Comparison of ENCODE assay signal across 11 mouse cellular contexts in the genomic region with DNA sequence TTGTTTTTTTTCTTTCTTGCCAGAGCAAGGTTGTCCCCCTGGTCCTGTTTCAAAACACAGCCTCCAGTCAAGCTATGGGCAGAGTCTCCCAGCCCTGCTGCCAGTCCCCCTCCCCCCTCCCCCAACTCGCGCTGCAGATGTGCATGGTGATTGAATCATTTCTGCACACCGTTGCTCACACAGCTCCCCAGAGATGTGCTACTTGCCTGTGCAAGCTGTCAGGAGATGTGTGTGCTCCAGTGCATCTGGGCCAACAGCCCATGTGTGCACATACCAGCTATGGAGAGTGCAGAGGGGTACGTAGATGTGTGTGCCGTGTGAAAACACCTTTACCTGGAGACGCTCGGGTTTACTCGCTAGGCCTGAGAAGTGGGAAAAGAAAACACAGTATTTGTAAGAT.
DNase-seq lines count a peak whose midpoint lies in the region; ATAC-seq lines count a peak whose summit lies in the region.
"Had no signal": no experiment of that assay in that cellular context is flagged by ENCODE, and none has a peak within 500 bp of the region (broad histone marks: within the 10 kb centered on the region; RNA-seq: fewer than 3 reads in every experiment).

No protein-coding gene starts in this region.

- peaks cover 3% of the 10 kb centered on the region; the same call in 1 of the 2 replicates for H3K36me3 ChIP-seq in heart, embryonic 11.5 days (ENCODE audit: control insufficient read depth, insufficient read depth, low read length)
- peaks cover 75% of the 10 kb centered on the region for H3K36me3 ChIP-seq in midbrain, embryonic 10.5 days
- H3K36me3 ChIP-seq in midbrain, embryonic 11.5 days (ENCODE audit: control insufficient read depth, insufficient read depth, low read length) = peaks cover 2% of the 10 kb centered on the region
- peaks cover 58% of the 10 kb centered on the region for H3K36me3 ChIP-seq in limb, embryonic 13.5 days
- no peaks in the 10 kb centered on the region for H3K36me3 ChIP-seq in stomach, embryonic 16.5 days (ENCODE audit: control insufficient read depth, insufficient read depth, low read length)

- WGBS in heart, embryonic 11.5 days (ENCODE audit: insufficient replicate concordance) = 75% methylated on average over 8 of the region's 8 CpGs
- 74% methylated on average over 8 of the region's 8 CpGs for WGBS in midbrain, embryonic 10.5 days
- 64% methylated on average over 8 of the region's 8 CpGs for WGBS in midbrain, embryonic 11.5 days
- 46% methylated on average over 8 of the region's 8 CpGs for WGBS in limb, embryonic 13.5 days
- 57% methylated on average over 8 of the region's 8 CpGs for WGBS in stomach, embryonic 16.5 days

- DNase-seq in heart, postnatal 36 days = no peak
- no peak for DNase-seq in midbrain, embryonic 10.5 days (ENCODE audit: low spot score)
- no peak for DNase-seq in midbrain, embryonic 11.5 days (ENCODE audit: low spot score, missing footprints)
- DNase-seq in lung, postnatal 10 days = no peak
- DNase-seq in right cerebral cortex, postnatal 4 days = no peak
- DNase-seq: B cell, adult 2 months; liver, embryonic 13.5 days; retina, postnatal 1 day had no signal

- peak overlapping the region; percentile 43; the same call in 1 of the 2 replicates for H3K27ac ChIP-seq in heart, embryonic 11.5 days (ENCODE audit: low read depth, low read length)
- H3K27ac ChIP-seq in midbrain, embryonic 10.5 days (replicated peaks) = peak overlapping the region; percentile 34; the same call in 1 of the 2 replicates
- H3K27ac ChIP-seq in midbrain, embryonic 11.5 days (ENCODE audit: low read depth, low read length) = no peak overlapping the region
- H3K27ac ChIP-seq in limb, embryonic 13.5 days = peak overlapping the region; percentile 69
- H3K27ac ChIP-seq in stomach, embryonic 16.5 days (ENCODE audit: low read length) = peak overlapping the region; percentile 39
- H3K27ac ChIP-seq: liver, embryonic 13.5 days had no signal

- ATAC-seq in heart, embryonic 11.5 days (replicated peaks; ENCODE audit: insufficient number of reproducible peaks, low FRiP score, low TSS enrichment) = no peak
- no peak for ATAC-seq in midbrain, embryonic 11.5 days (ENCODE audit: low FRiP score)
- no peak for ATAC-seq in limb, embryonic 13.5 days (ENCODE audit: low FRiP score, low read depth)
- ATAC-seq in stomach, embryonic 16.5 days (ENCODE audit: insufficient read depth, low FRiP score) = no peak

- no peak overlapping the region for H3K9ac ChIP-seq in heart, embryonic 11.5 days (ENCODE audit: low read depth, low read length)
- no peak overlapping the region for H3K9ac ChIP-seq in midbrain, embryonic 11.5 days (ENCODE audit: low read length)
- peak overlapping the region; percentile 31; the same call in 1 of the 2 replicates for H3K9ac ChIP-seq in limb, embryonic 13.5 days
- H3K9ac ChIP-seq in stomach, embryonic 16.5 days (ENCODE audit: low read length) = no peak overlapping the region
- H3K9ac ChIP-seq: liver, embryonic 13.5 days had no signal

- H3K4me1 ChIP-seq in heart, embryonic 11.5 days (ENCODE audit: control insufficient read depth, insufficient read depth, low read length) = peaks cover 62% of the 10 kb centered on the region
- H3K4me1 ChIP-seq in midbrain, embryonic 10.5 days = peaks cover 45% of the 10 kb centered on the region
- peaks cover 9% of the 10 kb centered on the region for H3K4me1 ChIP-seq in midbrain, embryonic 11.5 days (ENCODE audit: control insufficient read depth, insufficient read depth, low read length)
- H3K4me1 ChIP-seq in limb, embryonic 13.5 days = peaks cover 58% of the 10 kb centered on the region
- peaks cover 27% of the 10 kb centered on the region for H3K4me1 ChIP-seq in stomach, embryonic 16.5 days (ENCODE audit: control insufficient read depth, insufficient read depth, low read length)

- no peak overlapping the region for H3K4me2 ChIP-seq in heart, embryonic 11.5 days
- H3K4me2 ChIP-seq in midbrain, embryonic 11.5 days = no peak overlapping the region
- no peak overlapping the region for H3K4me2 ChIP-seq in limb, embryonic 13.5 days (replicated peaks)
- no peak overlapping the region for H3K4me2 ChIP-seq in stomach, embryonic 16.5 days (ENCODE audit: low read depth, low read length)
- H3K4me2 ChIP-seq: liver, embryonic 13.5 days had no signal

- intact Hi-C loops in heart, postnatal 36 days (cut with DNase I) = loop anchor here (2.0 to 10.0 kb wide), 5 partner anchors 42 to 1064 kb away; no protein-coding TSS in a partner anchor

- no peaks in the 10 kb centered on the region for H3K27me3 ChIP-seq in heart, embryonic 11.5 days (ENCODE audit: control insufficient read depth, insufficient read depth, low read length)
- no peaks in the 10 kb centered on the region for H3K27me3 ChIP-seq in midbrain, embryonic 10.5 days (ENCODE audit: low read depth, poor library complexity, severe bottlenecking)
- no peaks in the 10 kb centered on the region for H3K27me3 ChIP-seq in midbrain, embryonic 11.5 days (ENCODE audit: control insufficient read depth, insufficient read depth, low read length)
- H3K27me3 ChIP-seq in limb, embryonic 13.5 days = no peaks in the 10 kb centered on the region
- H3K27me3 ChIP-seq in stomach, embryonic 16.5 days (ENCODE audit: control insufficient read depth, insufficient read depth, low read length) = no peaks in the 10 kb centered on the region
- H3K27me3 ChIP-seq: liver, embryonic 13.5 days had no signal

- no peak overlapping the region for H3K4me3 ChIP-seq in heart, embryonic 11.5 days (ENCODE audit: low read depth, low read length)
- H3K4me3 ChIP-seq in midbrain, embryonic 10.5 days = no peak overlapping the region
- no peak overlapping the region for H3K4me3 ChIP-seq in midbrain, embryonic 11.5 days (ENCODE audit: low read depth, low read length)
- H3K4me3 ChIP-seq in limb, embryonic 13.5 days = no peak overlapping the region
- H3K4me3 ChIP-seq in stomach, embryonic 16.5 days (replicated peaks; ENCODE audit: low read length) = no peak overlapping the region
- H3K4me3 ChIP-seq: liver, embryonic 13.5 days had no signal

- no peaks in the 10 kb centered on the region for H3K9me3 ChIP-seq in heart, embryonic 11.5 days (replicated peaks; ENCODE audit: control insufficient read depth, low read length)
- 0 out of 2 replicates have a peak, but pooled peaks cover 4% of the 10 kb centered on the region for H3K9me3 ChIP-seq in midbrain, embryonic 10.5 days (replicated peaks)
- H3K9me3 ChIP-seq in midbrain, embryonic 11.5 days (ENCODE audit: control insufficient read depth, low read length) = no peaks in the 10 kb centered on the region
- H3K9me3 ChIP-seq in limb, embryonic 13.5 days = no peaks in the 10 kb centered on the region
- no peaks in the 10 kb centered on the region for H3K9me3 ChIP-seq in stomach, embryonic 16.5 days (replicated peaks; ENCODE audit: control insufficient read depth, low read length)
- H3K9me3 ChIP-seq: liver, embryonic 13.5 days had no signal
